Mouse (Mus musculus) testis, adult 2 months (tissue): Measurements from ENCODE around the gene Uvrag.

ENCODE experiments used
- CTCF ChIP-seq: fragments of 200-500 bp; IDR thresholded peaks from 2 replicates; pipeline ENCODE4 v1.5.1; 2012; ENCODE audit warnings: low read depth, mild to moderate bottlenecking, inconsistent platforms, low read length, moderate library complexity; ENCODE audit not compliant: control insufficient read depth, insufficient read depth, insufficient replicate concordance
- POLR2A ChIP-seq: fragments of 200-500 bp; IDR thresholded peaks from 2 replicates; pipeline ENCODE4 v1.6.1; 2012; ENCODE audit warnings: low read depth, mild to moderate bottlenecking, inconsistent platforms, low read length, moderate library complexity; ENCODE audit not compliant: control insufficient read depth

DNA sequence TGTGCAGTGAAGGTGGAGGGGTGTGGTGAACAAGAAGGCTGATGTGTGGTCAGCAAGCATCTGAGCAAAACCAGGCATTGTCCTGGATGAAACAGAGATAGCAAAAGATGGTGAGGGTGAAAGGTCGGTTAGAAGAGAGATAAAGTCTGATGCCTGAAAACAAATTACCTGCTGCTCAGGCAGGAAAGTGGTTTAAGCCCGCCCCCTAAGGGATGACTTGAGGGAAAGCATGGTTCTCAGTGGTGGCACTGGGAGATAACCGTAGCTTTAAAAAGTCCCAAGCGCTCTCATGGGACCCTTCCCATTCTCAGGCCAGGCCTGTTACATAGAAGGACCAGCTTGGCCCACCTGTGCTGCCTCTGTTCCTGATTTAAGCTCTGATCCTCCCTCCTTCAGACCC lies 119.7 kb downstream of the Uvrag start:
- TF ChIP-seq CTCF (no peak), POLR2A (no peak)
